Mouse (Mus musculus) MN1 (cell line): ENCODE data around the gene Tmem41b.
"Not testable (repeated sequence)": the region's sequence is repeated elsewhere in the genome, so short reads cannot be mapped to it uniquely, and the experiment has no call there.

ENCODE experiments used
- DNase-seq: peaks from one replicate; pipeline ENCODE4 v3.0.0-alpha.2; 2016; ENCODE audit warnings: low spot score

Tmem41b gene

DNA sequence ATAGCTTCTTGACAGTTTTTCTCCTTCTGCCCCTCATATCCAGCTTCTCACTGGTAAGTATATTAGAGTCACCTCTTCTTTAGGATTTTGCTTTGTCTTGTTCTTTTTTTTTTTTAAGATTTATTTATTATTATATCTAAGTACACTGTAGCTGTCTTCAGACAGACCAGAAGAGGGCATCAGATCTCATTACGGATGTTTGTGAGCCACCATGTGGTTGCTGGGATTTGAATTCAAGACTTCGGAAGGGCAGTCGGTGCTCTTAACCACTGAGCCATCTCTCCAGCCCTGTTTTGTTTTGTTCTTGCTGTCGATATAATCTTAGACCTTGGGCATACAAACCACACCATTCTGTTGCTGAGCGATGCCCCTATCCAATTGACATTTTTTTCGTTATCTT is at the start of gene Tmem41b:
Tmem41b (minus strand) TSS at position 155 of the 400 bp plus-strand sequence.
- not testable (repeated sequence) for DNase-seq

DNA sequence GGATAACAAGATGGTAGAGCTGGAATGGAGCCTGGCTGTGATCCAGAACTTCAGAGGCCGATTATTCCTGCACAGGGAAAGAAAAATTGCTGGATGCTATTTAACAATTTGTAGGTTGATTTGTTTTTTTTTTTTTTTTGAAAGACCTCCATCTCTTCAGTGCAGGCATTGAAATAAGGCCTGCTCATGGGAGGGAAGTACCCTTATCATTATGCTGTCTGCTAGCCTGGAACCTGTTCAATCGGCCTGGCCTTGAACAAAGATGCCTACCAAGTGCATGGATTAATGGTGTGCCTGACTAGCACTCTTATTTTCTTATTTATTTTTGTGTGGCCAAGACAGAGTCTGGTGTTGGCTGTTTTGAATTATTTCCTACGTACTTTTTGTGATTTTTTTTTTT is 43.6 kb upstream of the Tmem41b start:
- no peak for DNase-seq

DNA sequence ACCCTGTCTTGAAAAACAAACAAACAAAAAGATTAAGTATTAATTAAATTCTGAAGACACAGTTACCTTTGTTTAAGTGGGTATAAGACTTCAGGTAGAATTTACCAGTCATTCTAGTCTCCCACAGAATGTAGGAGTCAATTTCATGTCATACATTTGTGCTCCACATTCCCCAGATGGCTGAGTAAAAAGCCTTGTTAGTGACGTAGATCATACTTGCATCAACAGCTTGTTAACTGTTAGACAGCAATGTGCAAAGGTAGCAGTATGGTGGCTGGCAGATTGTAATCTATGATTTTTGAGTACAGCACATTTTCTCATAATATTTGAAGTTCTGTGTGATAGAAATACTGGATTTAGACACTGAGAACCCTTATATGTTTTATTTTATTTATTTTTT is 42.1 kb upstream of the Tmem41b start:
- DNase-seq: no peak

DNA sequence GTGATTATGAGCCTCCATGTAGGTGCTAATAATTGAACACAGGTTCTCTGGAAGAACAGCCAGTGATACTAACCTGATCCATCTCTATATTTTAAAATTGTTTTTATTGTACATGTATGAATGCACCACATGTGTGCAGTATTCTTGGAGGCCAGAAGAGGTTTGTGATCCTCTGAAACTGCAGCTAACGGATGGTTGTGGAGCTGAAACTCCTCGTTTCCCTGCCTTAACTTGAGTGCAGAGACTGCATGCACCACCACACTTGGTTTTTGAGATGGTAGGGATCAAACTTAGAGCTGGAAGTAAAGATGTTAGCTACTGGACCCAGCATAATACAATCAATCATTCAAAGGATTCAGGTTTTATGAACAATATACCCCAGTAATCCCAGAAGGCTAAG is 39.9 kb upstream of the Tmem41b start:
- DNase-seq: no peak

DNA sequence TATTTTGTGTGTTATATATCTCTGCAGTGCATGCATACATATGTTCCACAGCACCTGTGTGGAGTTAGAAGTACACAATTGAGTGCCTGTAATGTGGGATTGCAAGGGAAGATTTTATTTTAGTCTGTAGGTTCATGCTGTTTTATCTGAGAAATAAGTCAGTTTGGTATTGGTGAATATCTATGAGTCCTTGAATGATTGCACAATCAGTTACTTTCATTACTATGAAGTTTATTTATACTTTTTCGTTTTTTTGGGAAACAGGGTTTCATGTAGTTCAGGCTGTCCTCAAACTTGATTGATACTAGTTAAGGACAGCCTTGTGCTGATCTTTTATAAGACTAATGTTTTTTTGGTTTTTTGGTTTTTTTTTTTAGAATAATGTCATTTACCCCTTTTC is 36.8 kb upstream of the Tmem41b start:
- DNase-seq: no peak

DNA sequence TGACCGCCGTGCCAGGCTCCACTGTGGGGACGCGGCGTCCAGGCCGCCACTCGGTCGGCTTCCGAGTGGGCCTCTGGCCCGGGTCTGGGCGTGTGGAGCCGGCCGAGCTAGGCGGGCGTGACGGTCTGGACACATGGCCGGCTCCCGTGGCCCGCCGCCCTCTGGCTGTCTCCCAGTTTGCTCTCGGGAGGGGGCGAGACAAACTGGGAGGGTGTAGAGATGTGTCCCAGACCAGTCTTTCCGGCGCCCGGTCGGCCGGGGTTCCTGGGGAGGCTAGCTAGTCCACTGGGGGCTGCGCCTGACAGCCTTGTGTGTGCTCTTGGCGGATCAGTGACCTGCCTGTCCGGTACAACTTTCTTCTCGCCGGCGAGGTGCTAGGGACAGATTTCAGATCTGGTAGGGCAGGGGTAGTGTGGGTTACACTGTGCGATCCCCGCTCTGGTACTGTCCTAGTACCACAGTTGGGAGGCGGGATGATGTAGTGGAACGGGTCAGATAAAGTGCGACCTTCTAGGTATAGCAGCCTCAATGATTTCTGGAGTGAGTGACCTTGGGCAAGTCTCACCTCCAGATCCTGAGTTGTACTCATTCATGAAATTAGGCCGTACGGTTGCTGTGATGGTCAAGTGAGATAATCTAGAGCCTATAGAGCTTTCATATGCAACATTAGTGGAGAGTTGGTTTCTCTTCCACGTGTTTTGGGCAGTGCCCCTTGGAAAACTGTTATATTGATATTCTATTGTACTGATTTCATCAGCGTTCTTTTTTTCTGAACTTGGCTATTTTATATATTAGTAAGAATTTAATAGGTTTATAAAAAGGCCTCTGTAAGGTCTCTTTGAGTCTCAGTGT is 32.1 kb upstream of the Tmem41b start:
- DNase-seq: peak; percentile 55

DNA sequence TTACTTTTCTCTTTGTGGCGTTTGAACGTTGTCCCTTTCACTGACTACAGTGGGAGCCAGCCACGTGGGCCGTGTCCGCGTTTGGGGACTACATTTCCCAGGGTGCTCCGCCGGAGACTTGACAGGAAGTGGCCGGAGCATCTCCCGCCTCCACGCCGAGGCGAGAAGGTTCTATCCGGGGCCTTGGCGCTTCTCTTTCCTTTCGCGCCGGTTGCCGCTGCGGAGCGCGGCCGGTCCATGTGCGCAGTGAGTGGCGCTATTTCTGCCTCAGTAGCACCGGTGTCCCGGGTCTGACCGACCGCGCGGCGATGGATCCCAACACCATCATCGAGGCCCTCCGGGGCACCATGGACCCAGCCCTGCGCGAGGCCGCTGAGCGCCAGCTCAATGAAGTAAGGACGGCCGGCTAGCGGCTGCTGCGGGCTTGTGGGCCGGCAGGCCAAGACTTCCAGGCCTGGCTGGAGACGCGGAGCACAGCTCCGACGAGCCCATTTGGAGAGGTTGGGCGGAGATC is 31.4 kb upstream of the Tmem41b start, which contains the start of gene Ipo7:
Ipo7 (plus strand) TSS at position 158 of the 514 bp plus-strand sequence.
- peak; percentile 94 for DNase-seq

DNA sequence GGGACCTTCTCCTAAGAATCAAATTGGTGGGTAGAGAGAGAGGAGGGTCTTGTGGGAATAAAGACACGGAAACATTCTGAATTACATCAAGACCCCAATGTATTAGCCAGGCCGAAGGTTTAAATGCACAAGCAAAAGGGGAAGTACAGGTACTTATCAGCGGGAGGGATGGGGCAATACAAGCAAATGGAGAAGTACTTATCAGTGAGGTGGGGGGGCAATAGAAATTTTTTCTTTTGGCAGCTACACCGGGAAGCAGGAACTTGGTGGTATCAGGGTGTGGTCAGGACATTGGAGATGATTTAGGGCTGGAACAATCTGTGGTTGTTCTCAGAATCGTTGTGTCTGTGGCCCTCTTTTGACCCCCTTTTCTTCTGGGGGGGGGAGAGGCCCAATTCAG is 27.5 kb upstream of the Tmem41b start:
- no peak for DNase-seq

DNA sequence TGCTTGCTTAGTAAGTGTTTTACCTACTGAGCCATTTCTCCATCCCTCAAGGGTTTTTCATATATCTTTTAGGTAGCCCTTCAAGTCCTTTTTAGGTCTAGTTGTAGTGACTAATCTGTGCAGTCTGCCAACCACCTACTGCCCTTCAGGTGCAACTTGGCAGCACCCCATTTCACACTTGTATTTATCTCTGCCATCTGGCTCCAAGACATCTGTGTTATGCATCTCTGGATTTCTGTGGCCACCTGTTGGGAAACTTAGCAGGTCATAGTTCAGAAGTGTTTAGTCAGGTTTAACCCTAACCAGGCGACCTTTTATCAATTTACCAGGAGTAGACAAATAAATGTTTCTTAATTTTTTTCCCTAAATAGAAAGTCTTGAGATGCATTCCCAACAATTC is 24.7 kb upstream of the Tmem41b start:
- DNase-seq: no peak

DNA sequence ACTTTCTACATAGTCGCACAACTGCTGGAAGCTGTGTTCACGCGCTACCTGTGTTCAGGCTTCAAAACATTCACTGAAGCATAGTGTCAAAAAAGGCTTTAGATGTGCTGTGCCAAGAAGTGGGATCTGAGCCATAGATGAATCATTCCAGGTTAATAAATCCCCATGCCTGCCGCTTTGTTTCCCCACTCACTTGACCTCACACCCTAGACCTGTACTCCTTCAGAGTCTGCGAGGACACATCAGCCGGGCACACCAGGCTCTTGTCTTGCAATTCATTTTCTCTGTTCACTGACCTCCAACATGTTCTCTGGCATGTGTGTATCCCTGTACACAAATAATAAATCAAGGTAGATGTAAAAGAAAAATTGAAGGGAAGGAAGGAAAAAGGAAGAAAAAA is 22.4 kb upstream of the Tmem41b start:
- DNase-seq: no peak

DNA sequence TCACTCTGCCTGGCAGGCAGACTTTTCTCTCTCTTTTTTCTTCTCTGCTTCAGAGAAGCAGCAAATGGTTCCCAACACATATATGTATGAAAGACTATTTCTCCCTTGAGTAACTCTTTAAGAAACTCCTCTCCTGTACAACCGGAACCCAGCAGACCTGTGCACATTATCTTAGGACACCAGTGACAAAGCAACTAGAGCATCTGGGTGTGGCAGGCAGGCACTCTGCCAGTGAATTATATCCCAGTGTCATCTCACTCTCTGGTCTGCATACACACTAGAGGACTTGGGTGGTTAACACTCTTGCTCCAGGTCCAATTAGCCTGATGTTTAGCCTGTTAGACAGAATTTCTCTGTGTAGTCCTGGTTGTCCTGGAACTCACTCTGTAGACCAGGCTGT is 21.8 kb upstream of the Tmem41b start:
- DNase-seq: no peak

DNA sequence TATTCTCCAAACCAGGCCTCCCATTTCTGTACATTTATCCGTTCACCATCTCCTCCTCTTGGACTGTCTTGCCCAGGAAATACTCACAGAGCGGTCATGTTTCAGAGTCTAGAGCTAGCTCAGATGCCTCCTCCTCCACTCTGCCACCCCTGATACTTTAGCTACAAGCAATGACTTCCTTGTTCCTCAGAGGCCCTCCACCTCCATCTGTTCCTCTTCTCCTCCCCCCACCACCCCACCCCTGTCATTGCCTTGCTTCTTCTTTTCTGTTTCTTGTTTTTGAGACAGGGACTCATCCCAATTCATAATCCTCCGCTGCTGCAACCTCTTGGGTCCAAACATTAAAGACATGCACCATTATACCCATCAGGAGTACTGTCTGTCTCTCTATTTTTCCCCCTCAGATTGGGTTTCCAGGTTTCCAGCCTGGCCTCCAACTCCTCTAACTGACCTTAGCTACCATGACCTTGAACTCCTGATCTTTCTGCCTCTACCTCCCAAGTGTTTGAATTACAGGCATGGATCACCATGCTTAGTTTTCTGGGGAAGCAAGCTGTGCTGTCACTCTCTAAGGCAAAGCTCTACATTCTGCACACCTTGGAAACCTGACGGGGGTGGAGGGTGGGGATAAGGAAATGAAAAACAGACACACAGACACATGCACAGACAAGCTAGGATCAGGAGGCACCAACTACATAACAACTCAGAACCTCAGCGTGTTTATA is 19.9 kb upstream of the Tmem41b start:
- DNase-seq: no peak

DNA sequence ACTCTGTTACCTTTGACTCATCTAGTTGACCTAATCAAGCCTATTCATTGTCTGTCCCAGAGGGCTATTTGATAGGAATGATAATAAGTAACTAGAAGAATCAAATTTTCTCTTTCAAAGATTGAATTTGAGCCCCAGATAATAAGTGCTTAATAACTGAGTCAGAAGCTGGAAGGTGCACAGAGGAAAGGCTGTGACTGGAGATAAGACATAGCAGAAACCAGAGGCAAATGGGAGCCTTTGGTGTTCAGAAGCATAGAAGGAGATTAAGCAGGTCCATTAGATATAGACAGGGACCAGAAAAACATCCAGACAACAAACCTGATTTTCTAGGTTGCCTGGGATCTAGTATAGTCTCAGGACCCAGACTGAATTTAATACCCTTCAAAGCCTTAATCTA is 19.2 kb upstream of the Tmem41b start:
- DNase-seq: peak; percentile 49

DNA sequence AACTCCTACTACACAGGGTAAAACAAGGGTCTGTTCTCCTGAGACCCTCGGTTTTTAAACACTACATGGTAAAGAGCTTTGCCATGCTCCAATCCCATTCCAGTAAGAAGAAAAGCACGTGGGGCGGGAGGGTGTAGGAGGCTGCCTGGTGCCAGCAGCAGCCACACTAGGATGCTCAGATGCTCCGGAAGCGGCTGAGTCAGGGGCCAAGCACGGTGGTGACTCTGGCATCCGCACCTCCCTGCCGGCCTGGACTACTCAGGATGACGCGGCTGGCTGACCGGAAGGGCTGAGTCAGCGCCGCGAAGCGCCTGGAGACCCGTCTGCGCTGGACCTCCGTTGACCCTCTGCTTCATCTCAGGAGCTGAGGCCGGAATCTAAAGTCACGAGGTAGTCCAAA is 16.2 kb upstream of the Tmem41b start:
- DNase-seq: peak; percentile 85

DNA sequence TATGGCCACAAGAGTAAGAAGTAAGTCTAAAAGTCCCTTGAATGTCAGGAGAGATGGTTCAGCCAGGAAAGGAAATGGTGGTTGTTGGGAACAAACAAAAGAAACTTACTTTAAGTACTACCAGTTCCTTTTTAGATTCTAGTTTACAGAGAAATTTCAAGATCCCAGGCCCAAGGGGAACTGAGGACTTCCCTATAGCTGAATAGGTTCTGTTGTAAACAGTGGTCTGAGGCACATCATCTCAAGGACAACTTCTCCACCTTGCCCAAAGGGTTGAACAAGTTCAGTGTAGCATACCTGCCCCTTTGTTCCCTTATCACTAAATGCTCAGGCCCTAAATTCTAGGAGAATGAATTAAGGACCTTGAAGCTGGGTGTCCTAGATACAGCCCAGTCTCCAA is 15.4 kb upstream of the Tmem41b start:
- no peak for DNase-seq

DNA sequence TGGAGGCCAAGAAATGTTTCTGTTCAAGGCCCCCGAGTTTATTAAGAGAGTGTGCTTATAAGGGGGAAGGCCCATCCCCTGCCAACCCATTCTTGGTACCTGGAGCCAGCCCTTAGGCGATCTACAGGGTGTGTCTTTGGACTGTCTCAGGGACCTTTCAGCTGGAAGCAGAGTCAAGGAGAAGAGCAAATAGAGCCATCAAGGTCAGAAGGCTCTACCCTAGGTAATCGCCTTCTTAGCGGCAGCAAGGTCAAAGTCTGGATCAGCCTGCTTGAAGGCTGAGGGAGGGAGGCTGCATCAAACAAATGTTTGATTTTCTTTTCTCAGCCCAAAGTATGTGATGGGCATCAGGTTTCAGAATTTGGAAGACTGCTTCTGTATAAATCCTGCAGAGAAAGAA is 11.7 kb upstream of the Tmem41b start:
- no peak for DNase-seq

DNA sequence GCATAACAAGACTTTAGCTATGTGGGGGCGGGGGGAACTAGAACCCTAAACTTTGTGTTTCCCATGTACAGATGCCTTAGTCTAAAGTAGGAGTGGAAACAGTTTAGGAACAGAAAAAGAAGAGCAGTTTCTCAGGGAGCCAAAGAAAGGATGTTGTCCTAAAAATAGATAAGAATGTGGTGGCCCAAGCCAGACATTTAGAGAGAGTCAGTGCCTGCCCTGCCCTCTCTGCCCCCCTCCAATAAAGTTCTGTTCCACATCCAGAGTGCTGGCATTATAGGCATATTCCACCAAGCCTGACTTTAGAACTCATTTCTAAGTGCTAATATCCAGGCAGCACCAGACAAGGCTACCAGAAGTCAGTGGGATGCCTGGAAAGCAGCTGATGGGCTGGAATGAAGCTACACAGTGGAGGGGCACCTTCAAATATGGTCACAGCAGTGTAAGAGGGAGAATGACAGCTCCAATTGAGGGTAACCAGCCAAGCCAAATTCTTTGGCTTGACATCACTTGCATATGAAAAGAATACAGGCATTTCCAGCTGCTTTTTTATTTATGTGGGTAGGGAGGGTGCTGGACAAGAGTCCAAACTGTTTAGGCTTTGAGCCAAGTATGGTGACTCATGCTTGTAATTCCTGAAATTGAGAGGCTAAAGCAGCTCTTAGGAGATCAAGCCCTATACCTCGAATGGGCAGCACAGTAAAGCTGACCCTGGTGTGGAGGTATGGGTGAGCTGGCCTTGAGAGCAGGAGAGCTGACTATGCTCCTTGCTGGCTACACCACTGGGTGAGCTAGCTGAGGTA is 6.6 kb upstream of the Tmem41b start:
- peak; percentile 86 for DNase-seq

DNA sequence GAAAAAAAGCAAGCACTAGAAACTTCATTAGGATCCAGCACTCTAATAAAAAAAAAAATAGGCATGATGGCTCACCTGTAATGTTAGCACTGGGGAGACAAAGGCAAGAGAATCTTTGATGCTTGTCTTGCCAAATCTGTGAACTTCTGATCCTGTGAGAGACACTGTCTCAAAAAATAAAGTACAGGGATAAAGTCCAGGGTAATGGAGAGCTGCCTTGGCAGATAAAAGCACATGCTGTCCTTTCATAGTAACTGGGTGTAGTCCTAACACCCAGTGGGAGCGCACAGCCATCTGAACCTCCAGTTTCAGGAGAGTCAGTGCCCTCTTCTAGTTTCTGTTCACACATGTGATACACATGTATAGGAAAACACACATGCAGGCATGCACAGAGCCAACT is 4.6 kb upstream of the Tmem41b start:
- no peak for DNase-seq

DNA sequence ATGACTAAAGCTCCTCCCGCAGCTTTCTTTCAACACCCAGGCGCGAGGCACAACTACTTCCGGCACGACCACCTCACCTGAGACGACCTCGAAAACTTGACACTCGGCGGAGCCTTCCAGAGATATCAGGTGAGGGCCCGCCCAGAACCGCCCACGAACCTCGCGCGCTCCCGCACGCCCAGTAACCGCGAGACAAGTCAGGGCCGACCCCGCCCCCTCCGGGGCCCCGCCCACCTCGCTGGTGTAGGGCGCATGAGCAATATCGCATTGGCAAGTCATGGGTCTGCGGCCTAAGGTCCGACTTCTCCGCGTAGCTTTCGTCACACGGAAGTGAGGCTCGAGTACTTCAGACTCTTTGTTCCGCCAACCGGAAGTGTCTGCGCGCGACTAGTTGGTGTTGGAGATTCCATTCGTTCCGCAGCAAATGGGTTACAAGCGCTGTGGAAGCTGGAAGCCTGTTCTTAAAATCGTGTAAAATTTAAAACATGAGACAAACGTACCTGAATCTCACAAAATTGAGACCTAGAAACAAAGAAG is 528 bp downstream of the Tmem41b start:
- peak; percentile 99 for DNase-seq

DNA sequence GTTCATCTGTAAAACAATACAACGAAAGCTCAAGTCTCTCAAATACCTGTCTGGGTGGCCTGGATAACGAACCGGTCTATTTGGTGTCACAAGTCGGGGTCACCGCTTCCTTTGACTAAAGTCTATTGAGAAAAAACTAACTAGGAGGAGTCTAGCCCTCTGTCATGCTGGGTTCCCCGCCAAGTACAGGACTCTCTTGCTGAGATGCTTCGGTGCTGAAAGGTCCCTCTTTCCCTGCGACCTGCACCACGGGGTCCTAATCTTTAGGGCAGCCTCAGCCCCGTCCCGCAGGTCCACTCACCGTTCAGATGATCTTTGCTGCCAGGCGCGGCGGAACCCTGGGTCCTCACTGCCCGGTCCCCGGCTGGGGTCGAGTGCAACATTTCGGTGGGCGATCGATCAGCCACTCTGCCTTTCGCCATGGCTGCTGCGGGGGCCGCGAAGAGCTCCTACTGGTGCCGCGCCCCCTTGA is 1.0 kb downstream of the Tmem41b start:
- DNase-seq: peak; percentile 21

DNA sequence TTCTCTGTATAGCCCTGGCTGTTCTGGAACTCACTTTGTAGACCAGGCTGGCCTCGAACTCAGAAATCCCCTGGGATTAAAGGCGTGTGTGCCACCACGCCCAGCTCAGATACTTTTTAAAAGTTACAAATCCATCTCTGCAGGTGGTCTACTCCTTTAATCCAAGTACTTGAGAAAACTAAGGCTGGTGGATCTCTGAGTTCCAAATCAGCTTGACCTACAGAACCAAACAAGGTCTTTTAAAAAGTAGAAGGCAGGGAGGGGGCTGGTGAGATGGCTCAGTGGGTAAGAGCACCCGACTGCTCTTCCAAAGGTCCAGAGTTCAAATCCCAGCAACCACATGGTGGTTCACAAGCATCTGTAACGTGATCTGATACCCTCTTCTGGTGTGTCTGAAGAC is 2.1 kb downstream of the Tmem41b start:
- DNase-seq: not testable (repeated sequence)

DNA sequence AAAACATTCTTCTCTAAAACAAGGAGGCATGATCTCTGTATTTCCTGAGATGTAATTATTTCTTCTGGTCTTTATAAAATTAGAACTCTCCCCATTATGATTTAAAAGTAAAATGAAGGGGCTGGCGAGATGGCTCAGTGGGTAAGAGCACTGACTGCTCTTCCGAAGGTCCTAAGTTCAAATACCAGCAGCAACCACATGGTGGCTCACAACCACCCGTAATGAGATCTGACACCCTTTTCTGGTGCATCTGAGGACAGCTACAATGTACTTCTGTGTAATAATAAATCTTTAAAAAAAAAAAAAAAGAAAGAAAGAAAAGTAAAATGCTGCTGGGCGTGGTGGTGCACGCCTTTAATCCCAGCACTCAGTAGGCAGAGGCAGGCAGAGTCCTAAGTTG is 9.6 kb downstream of the Tmem41b start:
- peak; percentile 43 for DNase-seq
